8 mouse cellular contexts compared by ENCODE assay signal in the genomic region with DNA sequence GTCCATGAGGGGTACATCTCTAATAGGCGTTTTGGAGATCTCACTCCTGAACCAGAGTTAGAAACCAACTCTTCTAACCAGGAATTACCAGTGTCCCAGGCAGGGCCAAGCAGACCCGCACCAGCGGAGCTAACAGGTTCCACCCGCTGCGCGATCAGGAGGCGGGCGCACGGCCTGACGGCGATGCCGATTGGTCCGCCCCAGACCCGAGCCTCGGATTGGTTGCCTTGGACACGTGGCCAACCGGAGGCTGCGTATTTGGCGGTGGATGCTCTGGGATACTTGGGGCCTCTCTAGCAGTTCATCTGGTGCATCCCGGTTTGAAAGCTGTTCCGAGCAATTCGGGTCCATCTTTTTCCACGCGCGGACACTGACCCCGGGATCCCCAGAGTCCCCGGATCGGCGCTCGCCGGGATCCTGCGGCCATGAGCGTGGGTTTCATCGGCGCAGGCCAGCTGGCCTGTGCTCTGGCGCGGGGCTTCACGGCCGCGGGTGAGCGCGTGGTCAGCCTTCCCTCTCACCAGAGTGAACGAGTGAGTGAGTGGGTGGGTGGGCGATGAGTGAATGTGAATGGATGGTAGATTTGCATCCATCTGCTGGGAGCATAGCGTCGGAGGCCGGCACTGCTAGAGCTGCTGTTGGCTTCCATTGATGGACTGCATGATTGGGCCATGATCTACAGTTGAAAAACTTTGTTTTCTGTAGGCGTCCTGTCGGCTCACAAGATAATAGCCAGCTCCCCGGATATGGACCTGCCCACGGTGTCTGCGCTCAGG. TPM values are rescaled to one million over a fixed set of nuclear protein-coding genes. Genes with fewer than 3 reads are reported as not detected.
A peak's percentile ranks its signal among the peaks of the same experiment; 100 is the strongest.
DNase-seq lines count a peak whose midpoint lies in the region; ATAC-seq and TF ChIP-seq lines count a peak whose summit lies in the region.

Gene Pycr2 (plus strand): TSS at position 255 of the 776 bp plus-strand sequence.

- H3K4me3 ChIP-seq in CH12.LX (replicated peaks in 1 of 3; ENCODE audit: low read depth in 2 of 3, low read length in 2 of 3, poor library complexity in 1 of 3): peak within 1 kb of the TSS; percentile 91 to 96 (median 95)
- peak within 1 kb of the TSS; percentile 86 for H3K4me3 ChIP-seq in forebrain, embryonic 11.5 days (ENCODE audit: low read depth, low read length)
- H3K4me3 ChIP-seq in heart, embryonic 16.5 days (ENCODE audit: low read length): peak within 1 kb of the TSS; percentile 79
- H3K4me3 ChIP-seq in liver, embryonic 16.5 days (ENCODE audit: low read depth, low read length): peak within 1 kb of the TSS; percentile 96
- H3K4me3 ChIP-seq in neural tube, embryonic 13.5 days: peak within 1 kb of the TSS; percentile 77
- H3K4me3 ChIP-seq in testis, adult 2 months (ENCODE audit: control insufficient read depth, low read depth, low read length): peak within 1 kb of the TSS; percentile 89

- in situ Hi-C loops in CH12.LX (cut with MboI; ENCODE audit: low pct_ligation_motif_present, low pct_unique_long_range_greater_than_20kb, low sequenced_read_pairs): no loop called here

- peaks cover 10 to 49% of the 10 kb centered on the region in 2 experiments for H3K4me1 ChIP-seq in CH12.LX (ENCODE audit: control insufficient read depth in 1 of 2, insufficient read depth in 2 of 2)
- peaks cover 6% of the 10 kb centered on the region; the same call in 1 of the 2 replicates for H3K4me1 ChIP-seq in forebrain, embryonic 11.5 days (replicated peaks; ENCODE audit: control insufficient read depth, insufficient read depth, low read length)
- H3K4me1 ChIP-seq in heart, embryonic 16.5 days (ENCODE audit: control insufficient read depth, insufficient read depth, low read length): peaks cover 12% of the 10 kb centered on the region
- peaks cover 52% of the 10 kb centered on the region for H3K4me1 ChIP-seq in liver, embryonic 16.5 days (ENCODE audit: control insufficient read depth, low read depth, low read length)
- peaks cover 27% of the 10 kb centered on the region for H3K4me1 ChIP-seq in neural tube, embryonic 13.5 days (replicated peaks)
- peaks cover 14% of the 10 kb centered on the region for H3K4me1 ChIP-seq in testis, adult 2 months (ENCODE audit: control insufficient read depth, insufficient read depth, low read length)

- peak; percentile 98 for ATAC-seq in forebrain, embryonic 11.5 days (replicated peaks; ENCODE audit: low FRiP score)
- peak; percentile 99 for ATAC-seq in heart, embryonic 16.5 days (replicated peaks; ENCODE audit: extremely low read depth, insufficient read depth, low FRiP score)
- peak; percentile 82 for ATAC-seq in liver, embryonic 16.5 days (ENCODE audit: low read depth)
- ATAC-seq in neural tube, embryonic 13.5 days (ENCODE audit: low read depth): peak; percentile 98

- peak; percentile 88 for TF ChIP-seq POLR2A in CH12.LX (IDR thresholded peaks at IDR 0.05; ENCODE audit: low read depth, low read length)
- TF ChIP-seq POLR2A in testis, adult 2 months (IDR thresholded peaks at IDR 0.05; ENCODE audit: control insufficient read depth, low read depth, low read length): peak; percentile 73; the same call in 1 of the 2 replicates

- dilution Hi-C loops in CH12.LX (cut with MboI; ENCODE audit: extremely low pct_ligation_motif_present, extremely low pct_unique_long_range_greater_than_20kb, low sequenced_read_pairs): no loop called here

- peak within 1 kb of the TSS; percentile 86 for H3K4me2 ChIP-seq in CH12.LX (ENCODE audit: insufficient read depth, low read depth, poor library complexity, severe bottlenecking)
- H3K4me2 ChIP-seq in forebrain, embryonic 11.5 days (ENCODE audit: low read depth, low read length, severe bottlenecking): peak within 1 kb of the TSS; percentile 87
- H3K4me2 ChIP-seq in heart, embryonic 16.5 days (ENCODE audit: low read depth, low read length): peak within 1 kb of the TSS; percentile 89
- peak within 1 kb of the TSS; percentile 97 for H3K4me2 ChIP-seq in liver, embryonic 16.5 days (ENCODE audit: low read depth, low read length)
- H3K4me2 ChIP-seq in neural tube, embryonic 13.5 days: peak within 1 kb of the TSS; percentile 96

- H3K9me3 ChIP-seq in CH12.LX (replicated peaks; ENCODE audit: low read length): no peaks in the 10 kb centered on the region
- no peaks in the 10 kb centered on the region for H3K9me3 ChIP-seq in forebrain, embryonic 11.5 days (ENCODE audit: control insufficient read depth, low read length)
- H3K9me3 ChIP-seq in heart, embryonic 16.5 days (replicated peaks; ENCODE audit: control insufficient read depth, low read length): no peaks in the 10 kb centered on the region
- H3K9me3 ChIP-seq in liver, embryonic 16.5 days (replicated peaks; ENCODE audit: control insufficient read depth, low read length): no peaks in the 10 kb centered on the region
- no peaks in the 10 kb centered on the region for H3K9me3 ChIP-seq in neural tube, embryonic 13.5 days

- H3K79me2 ChIP-seq in CH12.LX (replicated peaks; ENCODE audit: control insufficient read depth, extremely low read depth, insufficient read depth, poor library complexity, severe bottlenecking): peaks cover 16% of the 10 kb centered on the region

- TF ChIP-seq EP300 in CH12.LX (IDR thresholded peaks at IDR 0.05; ENCODE audit: low read length): no peak

- DNase-seq in CH12.LX (ENCODE audit: extremely low read depth): peak; percentile 93
- peak; percentile 91 for DNase-seq in c-Kit-positive CD71-positive TER-119-negative erythroid progenitor cells, embryonic 14.5 days (ENCODE audit: low read depth)
- DNase-seq in forebrain, embryonic 11.5 days (ENCODE audit: low spot score): peak; percentile 97
- peak; percentile 95 to 97 for DNase-seq in kidney, postnatal 4 days

- TF ChIP-seq RAD21 in CH12.LX (IDR thresholded peaks at IDR 0.05; ENCODE audit: low read depth, low read length): no peak

- no peaks in the 10 kb centered on the region for H3K27me3 ChIP-seq in CH12.LX (replicated peaks)
- no peaks in the 10 kb centered on the region for H3K27me3 ChIP-seq in forebrain, embryonic 11.5 days (ENCODE audit: control insufficient read depth, insufficient read depth, low read length)
- H3K27me3 ChIP-seq in heart, embryonic 16.5 days (ENCODE audit: control insufficient read depth, insufficient read depth, low read length): no peaks in the 10 kb centered on the region
- no peaks in the 10 kb centered on the region for H3K27me3 ChIP-seq in liver, embryonic 16.5 days (ENCODE audit: control insufficient read depth, insufficient read depth, low read depth, low read length)
- no peaks in the 10 kb centered on the region for H3K27me3 ChIP-seq in neural tube, embryonic 13.5 days
- H3K27me3 ChIP-seq in testis, adult 2 months (ENCODE audit: control insufficient read depth, insufficient read depth, low read length): no peaks in the 10 kb centered on the region

- TF ChIP-seq CTCF in CH12.LX (conservative IDR thresholded peaks at IDR 0.05 in 1 of 2, IDR thresholded peaks at IDR 0.05 in 1 of 2; ENCODE audit: low read depth in 2 of 2, low read length in 2 of 2): no peak
- peak; percentile 9; the same call in 1 of the 2 replicates for TF ChIP-seq CTCF in testis, adult 2 months (IDR thresholded peaks at IDR 0.05; ENCODE audit: control insufficient read depth, insufficient read depth, insufficient replicate concordance, low read depth, low read length)

- peak within 1 kb of the TSS; percentile 59 for H3K27ac ChIP-seq in CH12.LX (ENCODE audit: insufficient read depth, low read depth)
- H3K27ac ChIP-seq in forebrain, embryonic 11.5 days (ENCODE audit: low read depth, low read length): peak within 1 kb of the TSS; percentile 66
- peak within 1 kb of the TSS; percentile 74 for H3K27ac ChIP-seq in heart, embryonic 16.5 days (ENCODE audit: low read length)
- H3K27ac ChIP-seq in liver, embryonic 16.5 days (ENCODE audit: low read length): peak within 1 kb of the TSS; percentile 99
- peak within 1 kb of the TSS; percentile 88 for H3K27ac ChIP-seq in neural tube, embryonic 13.5 days (replicated peaks)
- H3K27ac ChIP-seq in testis, adult 2 months (ENCODE audit: control insufficient read depth, insufficient read depth, low read depth, low read length): peak within 1 kb of the TSS; percentile 79

- peak within 1 kb of the TSS; percentile 83 for H3K9ac ChIP-seq in CH12.LX (ENCODE audit: insufficient read depth, low read depth)
- H3K9ac ChIP-seq in forebrain, embryonic 11.5 days (ENCODE audit: low read length): peak within 1 kb of the TSS; percentile 93
- peak within 1 kb of the TSS; percentile 85 for H3K9ac ChIP-seq in heart, embryonic 16.5 days (ENCODE audit: low read length)
- H3K9ac ChIP-seq in liver, embryonic 16.5 days (ENCODE audit: low read depth, low read length): peak within 1 kb of the TSS; percentile 95
- peak within 1 kb of the TSS; percentile 91 for H3K9ac ChIP-seq in neural tube, embryonic 13.5 days

- under 1% methylated on average over 52 of the region's 52 CpGs for WGBS in forebrain, embryonic 11.5 days
- WGBS in heart, embryonic 16.5 days: under 1% methylated on average over 52 of the region's 52 CpGs
- under 1% methylated on average over 52 of the region's 52 CpGs for WGBS in liver, embryonic 16.5 days (ENCODE audit: insufficient replicate concordance)
- under 1% methylated on average over 52 of the region's 52 CpGs for WGBS in neural tube, embryonic 13.5 days

- H3K36me3 ChIP-seq in CH12.LX (replicated peaks in 1 of 2; ENCODE audit: control insufficient read depth in 1 of 2, insufficient read depth in 1 of 2, low read length in 1 of 2): peaks cover 33 to 38% of the 10 kb centered on the region in 2 experiments
- H3K36me3 ChIP-seq in forebrain, embryonic 11.5 days (ENCODE audit: control insufficient read depth, insufficient read depth, low read length): peaks cover 3% of the 10 kb centered on the region; the same call in 1 of the 2 replicates
- H3K36me3 ChIP-seq in heart, embryonic 16.5 days (ENCODE audit: control insufficient read depth, insufficient read depth): peaks cover 5% of the 10 kb centered on the region
- peaks cover 27% of the 10 kb centered on the region for H3K36me3 ChIP-seq in liver, embryonic 16.5 days (ENCODE audit: control insufficient read depth, insufficient read depth)
- H3K36me3 ChIP-seq in neural tube, embryonic 13.5 days: peaks cover 31% of the 10 kb centered on the region
- H3K36me3 ChIP-seq in testis, adult 2 months (ENCODE audit: control insufficient read depth, insufficient read depth, low read length): no peaks in the 10 kb centered on the region

TF ChIP-seq in CH12.LX, 34 proteins besides CTCF, POLR2A, EP300 and RAD21 (continues in another document):
- TF ChIP-seq TCF12 (IDR thresholded peaks at IDR 0.05; ENCODE audit: low read depth, low read length) (peak; percentile 71), SIN3A (IDR thresholded peaks at IDR 0.05; ENCODE audit: low read length) (peak; percentile 56)

RNA-seq across cellular contexts. Expression of gene Pycr2, which starts in this region (rescaled TPM):
- 131 and 158 TPM in 2 replicates for total RNA-seq in CH12.LX (2012; rRNA removed)
- total RNA-seq in CH12.LX (2014; rRNA removed): 119 and 133 TPM in 2 replicates
- 73.0 and 82.3 TPM in 2 replicates for polyA plus RNA-seq in CH12.LX (2012; ENCODE audit: insufficient read length, low read depth)
- 111 and 121 TPM in 2 replicates for polyA plus RNA-seq in forebrain, embryonic 11.5 days (2014; fragmentation: Nextera tagmentation; extraction: Ambion mirVana)
- polyA plus RNA-seq in heart, embryonic 16.5 days (2015; fragmentation: Nextera tagmentation; extraction: Ambion mirVana): 55.1 and 60.6 TPM in 2 replicates
- polyA plus RNA-seq in liver, embryonic 16.5 days (2015; fragmentation: Nextera tagmentation; extraction: Ambion mirVana): 81.2 and 83.4 TPM in 2 replicates
- polyA plus RNA-seq in neural tube, embryonic 13.5 days (2015; fragmentation: Nextera tagmentation; extraction: Ambion mirVana): 72.2 and 73.4 TPM in 2 replicates
- 8.6 and 9.7 TPM in 2 replicates for polyA plus RNA-seq in testis, adult 2 months (2012; rRNA removed)

Comparison
In these comparisons a context has a peak if more than half of its experiments do, and no peak if none do; other contexts are left out.
1. Peak in every context shown above with its lines: DNase-seq, ATAC-seq, H3K4me3 ChIP-seq and H3K27ac ChIP-seq.